Mouse (Mus musculus) stomach, embryonic 16.5 days (tissue): Measurements from ENCODE around the gene Zbtb21. TPM values are rescaled to one million over a fixed set of nuclear protein-coding genes. Genes with fewer than 3 reads are reported as not detected.

Experiments
- ATAC-seq: fragments of 200-750 bp; cut with Nextera tagmentation; 2 replicates; pipeline ENCODE4 v1.8.0; 2017; ENCODE audit warnings: moderate number of reproducible peaks, moderate TSS enrichment; ENCODE audit not compliant: insufficient read depth, low FRiP score
- H3K27ac ChIP-seq: fragments of 300-500 bp; sonication (generic); 2 replicates; pipeline ENCODE4 v1.5.1; 2014; ENCODE audit warnings: low read length
- H3K27me3 ChIP-seq: fragments of 300-500 bp; sonication (generic); 2 replicates; pipeline ENCODE4 v1.6.1; 2014; ENCODE audit warnings: low read length, control low read depth, mixed read lengths; ENCODE audit not compliant: control insufficient read depth, insufficient read depth
- H3K36me3 ChIP-seq: fragments of 300-500 bp; sonication (generic); 2 replicates; pipeline ENCODE4 v1.6.1; 2014; ENCODE audit warnings: low read length; ENCODE audit not compliant: control insufficient read depth, insufficient read depth
- H3K4me1 ChIP-seq: fragments of 300-500 bp; sonication (generic); 2 replicates; pipeline ENCODE4 v1.6.1; 2014; ENCODE audit warnings: low read length, control low read depth, mixed read lengths; ENCODE audit not compliant: control insufficient read depth, insufficient read depth
- H3K4me2 ChIP-seq: fragments of 300-500 bp; sonication (generic); 2 replicates; pipeline ENCODE4 v1.6.1; 2014; ENCODE audit warnings: low read depth, low read length, mixed read lengths
- H3K4me3 ChIP-seq: fragments of 300-500 bp; sonication (generic); replicated peaks from 2 replicates; pipeline ENCODE4 v1.5.1; 2014; ENCODE audit warnings: mild to moderate bottlenecking, low read length
- H3K9ac ChIP-seq: fragments of 300-500 bp; sonication (generic); 2 replicates; pipeline ENCODE4 v1.6.1; 2014; ENCODE audit warnings: low read length
- H3K9me3 ChIP-seq: fragments of 300-500 bp; sonication (generic); replicated peaks from 2 replicates; pipeline ENCODE4 v1.6.1; 2016; ENCODE audit warnings: low read length, control low read depth; ENCODE audit not compliant: control insufficient read depth
- WGBS: fragments of 180-500 bp; shearing (Covaris S2); extraction: QIAGEN DNeasy Blood & Tissue Kit; methylation state at CpG from one replicate; pipeline ENCODE4 v1.1.7; 2014; 5-methylcytosine and 5-hydroxymethylcytosine counted together
- polyA plus RNA-seq: library from polyadenylated mRNA; unstranded; fragments of >200 nt; fragmentation: Nextera tagmentation; extraction: Ambion mirVana; gene quantifications from 2 replicates; pipeline ENCODE4 v1.2.1, GENCODE M21; 2015

Gene Zbtb21
- polyA plus RNA-seq, 1 experiment from 2014 or later, result 13.0 TPM

DNA sequence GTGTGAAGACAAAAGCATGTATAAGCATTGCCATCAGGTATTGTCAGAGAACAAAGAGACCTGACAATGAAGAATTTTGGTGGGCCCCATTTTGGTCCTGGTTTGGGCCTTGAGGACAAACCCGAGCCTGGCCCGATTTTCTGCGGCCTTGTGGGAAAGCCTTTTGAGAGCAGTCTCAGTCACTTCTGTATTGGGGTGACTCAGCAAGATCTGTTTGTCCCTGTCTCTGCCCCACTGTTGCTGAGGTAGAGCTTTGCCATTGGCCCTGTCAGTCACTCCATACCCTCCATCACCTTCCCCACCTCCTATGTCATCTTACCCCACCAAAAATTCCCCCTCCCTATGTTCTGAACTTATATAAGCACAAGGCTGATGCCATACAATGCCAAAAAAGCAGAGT is 15.3 kb upstream of the Zbtb21 start:
- Histone ChIP-seq H3K4me1 (no peaks in the 10 kb centered on the region), H3K4me2 (no peak overlapping the region), H3K9ac (no peak overlapping the region), H3K27ac (no peak overlapping the region), H3K4me3 (no peak overlapping the region), H3K36me3 (no peaks in the 10 kb centered on the region), H3K27me3 (no peaks in the 10 kb centered on the region), H3K9me3 (no peaks in the 10 kb centered on the region)
- ATAC-seq, result no peak
- WGBS, result 91% methylated on average over 3 of the region's 3 CpGs

DNA sequence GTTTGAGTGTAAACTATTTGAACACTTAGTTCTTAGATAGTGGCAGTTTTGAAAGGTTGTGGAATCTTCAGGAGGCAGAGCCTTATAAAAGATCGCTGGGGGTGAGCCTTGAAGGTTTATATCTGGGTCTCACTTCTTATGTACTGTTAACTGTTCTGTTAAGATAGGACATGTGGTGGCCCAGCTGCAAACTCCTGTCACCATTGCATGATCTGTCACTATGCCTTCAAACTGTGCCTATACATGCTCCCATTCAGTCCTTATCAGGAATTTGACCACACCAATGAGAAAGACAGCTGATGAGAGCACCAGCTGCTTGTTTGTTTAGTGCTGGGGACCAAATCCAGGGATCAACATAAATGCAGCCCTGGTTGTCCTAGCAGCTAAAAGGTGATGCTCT is 14.9 kb upstream of the Zbtb21 start:
- 65% methylated on average over 1 of the region's 1 CpGs for WGBS
- Histone ChIP-seq H3K4me3 (no peak overlapping the region), H3K4me2 (no peak overlapping the region), H3K9ac (no peak overlapping the region), H3K9me3 (no peaks in the 10 kb centered on the region), H3K27me3 (no peaks in the 10 kb centered on the region), H3K36me3 (no peaks in the 10 kb centered on the region), H3K4me1 (no peaks in the 10 kb centered on the region), H3K27ac (no peak overlapping the region)
- no peak for ATAC-seq

DNA sequence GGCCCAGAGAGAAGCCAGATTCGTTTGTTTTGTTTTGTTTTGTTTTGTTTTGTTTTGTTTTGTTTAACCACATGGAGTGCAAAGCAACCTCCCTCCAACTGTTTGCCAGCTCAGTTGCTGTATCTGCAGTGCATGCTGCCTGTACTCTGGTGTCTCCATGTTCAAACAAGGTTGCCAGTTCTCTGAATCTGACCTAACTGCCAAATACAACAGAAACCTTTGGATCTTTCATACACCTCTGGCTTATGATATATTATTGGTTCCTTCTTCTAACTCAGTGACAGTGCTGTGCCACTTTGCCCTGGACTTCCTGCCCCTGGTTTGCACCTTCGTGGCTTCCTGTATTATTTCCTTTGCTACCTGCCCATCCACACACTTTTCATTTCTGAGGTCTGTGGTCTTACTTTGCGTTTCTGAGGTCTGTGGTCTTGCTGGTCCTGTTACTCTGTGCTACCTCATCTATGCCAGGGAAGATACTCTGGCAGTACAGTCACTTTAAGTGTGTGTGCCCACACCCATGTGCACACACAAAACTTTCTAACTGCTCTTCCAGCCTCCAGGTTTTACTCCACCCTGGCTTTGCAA is 1.6 kb upstream of the Zbtb21 start:
- Histone ChIP-seq H3K9me3 (no peaks in the 10 kb centered on the region), H3K4me2 (no peak overlapping the region), H3K27me3 (no peaks in the 10 kb centered on the region), H3K27ac (no peak overlapping the region), H3K9ac (no peak overlapping the region), H3K4me3 (no peak overlapping the region), H3K4me1 (peaks cover 9% of the 10 kb centered on the region; the same call in 1 of the 2 replicates), H3K36me3 (no peaks in the 10 kb centered on the region)
- 82% methylated on average over 3 of the region's 3 CpGs for WGBS
- no peak for ATAC-seq

DNA sequence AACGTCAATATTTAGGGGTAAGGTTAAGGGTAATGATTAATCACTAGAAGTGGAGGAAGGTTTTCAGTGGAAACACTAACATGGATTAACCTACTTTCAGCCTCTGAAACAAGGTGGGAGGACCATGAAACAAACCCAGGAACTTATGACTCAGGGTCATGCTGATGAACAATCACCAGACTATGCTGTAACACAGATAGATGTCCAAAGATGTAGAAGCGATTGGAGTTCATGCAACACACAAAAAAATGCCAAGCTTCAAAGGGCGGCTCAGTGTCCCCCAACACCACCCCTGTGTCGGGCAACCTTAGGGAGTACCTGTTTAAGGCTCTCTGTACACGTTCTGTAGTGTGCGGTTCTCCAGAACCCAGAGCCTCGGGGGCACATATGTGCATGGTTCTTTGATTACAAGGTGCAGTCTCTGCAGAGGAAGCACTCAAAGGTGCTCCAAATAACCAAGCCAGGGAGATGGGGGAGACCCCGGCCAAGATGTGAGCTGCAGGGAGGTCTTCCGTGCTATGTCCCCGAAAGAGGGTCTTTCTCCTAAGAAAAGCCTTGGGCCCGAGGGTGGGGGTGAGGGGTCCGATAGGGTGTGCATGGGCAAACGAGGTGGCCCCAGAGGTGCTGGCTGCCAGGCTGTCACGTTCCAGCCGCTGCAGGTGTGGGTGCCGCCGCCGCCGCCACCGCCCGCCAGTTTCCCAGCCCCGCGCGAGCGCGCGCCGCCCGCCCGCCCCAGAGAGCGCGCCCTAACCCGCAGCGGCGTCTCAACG is 856 bp downstream of the Zbtb21 start:
- H3K36me3 ChIP-seq, result no peaks in the 10 kb centered on the region
- H3K4me1 ChIP-seq, result peaks cover 14% of the 10 kb centered on the region; the same call in 1 of the 2 replicates
- no peaks in the 10 kb centered on the region for H3K27me3 ChIP-seq
- no peaks in the 10 kb centered on the region for H3K9me3 ChIP-seq
- H3K9ac ChIP-seq, result peak overlapping the region; percentile 95
- peak overlapping the region; percentile 86 for H3K4me2 ChIP-seq
- H3K4me3 ChIP-seq, result peak overlapping the region; percentile 88
- peak overlapping the region; percentile 99 for H3K27ac ChIP-seq
- no peak for ATAC-seq
- WGBS, result 4% methylated on average over 36 of the region's 36 CpGs

GRCm38 (mm10) chr16:97960348-97960747 is 2.1 kb downstream of the Zbtb21 start:
- Histone ChIP-seq H3K27me3 (no peaks in the 10 kb centered on the region), H3K4me2 (no peak overlapping the region), H3K9me3 (no peaks in the 10 kb centered on the region), H3K27ac (no peak overlapping the region), H3K9ac (no peak overlapping the region), H3K4me1 (peaks cover 14% of the 10 kb centered on the region; the same call in 1 of the 2 replicates), H3K4me3 (no peak overlapping the region), H3K36me3 (peaks cover 5% of the 10 kb centered on the region; the same call in 1 of the 2 replicates)
- 94% methylated on average over 3 of the region's 3 CpGs for WGBS
- no peak for ATAC-seq

DNA sequence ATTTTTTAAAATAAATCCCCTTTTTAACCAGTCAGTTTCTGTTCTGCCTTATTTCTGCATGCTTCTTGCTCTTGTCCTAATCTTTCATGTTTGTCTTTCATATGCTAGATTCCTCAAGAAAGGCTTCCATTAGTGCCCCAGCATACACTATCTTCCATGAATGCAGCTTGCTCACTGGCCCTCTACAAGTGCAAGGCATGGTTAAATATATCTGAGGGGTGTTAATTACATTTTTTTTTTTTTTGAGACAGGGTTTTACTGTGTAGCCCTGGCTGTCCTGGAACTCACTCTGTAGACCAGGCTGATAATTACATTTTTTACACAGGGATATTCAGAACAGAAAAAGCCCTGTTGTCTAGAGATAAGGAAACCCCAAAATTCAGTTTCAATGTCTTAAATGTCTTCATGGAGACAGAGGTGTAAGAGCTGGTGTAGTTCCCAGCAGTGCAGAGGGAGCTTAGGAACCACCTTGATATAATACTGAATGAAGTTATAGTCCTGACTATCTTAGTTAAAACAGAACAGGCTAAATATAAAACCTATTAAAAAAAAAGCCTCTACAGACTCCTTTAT is 3.9 kb downstream of the Zbtb21 start:
- no peak overlapping the region for H3K9ac ChIP-seq
- no peak overlapping the region for H3K4me3 ChIP-seq

DNA sequence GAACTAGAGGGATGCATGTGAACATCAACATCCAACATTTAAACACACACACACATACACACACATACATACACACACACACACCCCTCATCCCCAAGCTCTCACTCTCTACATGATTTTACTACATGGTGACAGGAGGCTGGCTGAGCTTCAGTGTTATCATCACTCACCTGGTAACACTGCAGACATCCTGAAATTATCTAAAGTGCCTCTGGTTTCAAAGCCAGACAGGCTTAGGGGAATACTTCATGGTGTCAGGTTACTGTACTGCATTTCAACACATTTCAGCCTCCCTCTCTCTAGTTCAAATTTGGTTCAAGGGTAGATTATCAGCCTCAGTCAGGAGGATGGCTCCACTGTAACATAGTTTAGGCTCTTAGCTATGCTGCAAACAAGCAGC is 4.8 kb downstream of the Zbtb21 start:
- H3K4me3 ChIP-seq, result no peak overlapping the region
- H3K9me3 ChIP-seq, result no peaks in the 10 kb centered on the region
- H3K4me2 ChIP-seq, result no peak overlapping the region
- H3K4me1 ChIP-seq, result peaks cover 14% of the 10 kb centered on the region; the same call in 1 of the 2 replicates
- H3K36me3 ChIP-seq, result peaks cover 5% of the 10 kb centered on the region; the same call in 1 of the 2 replicates
- H3K27me3 ChIP-seq, result no peaks in the 10 kb centered on the region
- H3K9ac ChIP-seq, result no peak overlapping the region
- H3K27ac ChIP-seq, result no peak overlapping the region
- ATAC-seq, result no peak

More for the DNA sequence above, 3.9 kb downstream of the Zbtb21 start:
- Histone ChIP-seq H3K36me3 (peaks cover 5% of the 10 kb centered on the region; the same call in 1 of the 2 replicates), H3K27me3 (no peaks in the 10 kb centered on the region), H3K4me1 (peaks cover 14% of the 10 kb centered on the region; the same call in 1 of the 2 replicates), H3K9me3 (no peaks in the 10 kb centered on the region), H3K27ac (no peak overlapping the region), H3K4me2 (no peak overlapping the region)
- ATAC-seq, result no peak

- no peaks in the 10 kb centered on the region for H3K27me3 ChIP-seq
- no peak overlapping the region for H3K9ac ChIP-seq
- WGBS, result 67% methylated on average over 2 of the region's 2 CpGs
- H3K36me3 ChIP-seq, result peaks cover 9% of the 10 kb centered on the region
- no peak overlapping the region for H3K4me3 ChIP-seq
- H3K4me2 ChIP-seq, result no peak overlapping the region
- no peak overlapping the region for H3K27ac ChIP-seq
- H3K9me3 ChIP-seq, result no peaks in the 10 kb centered on the region
- H3K4me1 ChIP-seq, result peaks cover 10% of the 10 kb centered on the region; the same call in 1 of the 2 replicates
- no peak for ATAC-seq
Observed at GRCm38 (mm10) chr16:97956011-97956410, 6.4 kb downstream of the Zbtb21 start.

DNA sequence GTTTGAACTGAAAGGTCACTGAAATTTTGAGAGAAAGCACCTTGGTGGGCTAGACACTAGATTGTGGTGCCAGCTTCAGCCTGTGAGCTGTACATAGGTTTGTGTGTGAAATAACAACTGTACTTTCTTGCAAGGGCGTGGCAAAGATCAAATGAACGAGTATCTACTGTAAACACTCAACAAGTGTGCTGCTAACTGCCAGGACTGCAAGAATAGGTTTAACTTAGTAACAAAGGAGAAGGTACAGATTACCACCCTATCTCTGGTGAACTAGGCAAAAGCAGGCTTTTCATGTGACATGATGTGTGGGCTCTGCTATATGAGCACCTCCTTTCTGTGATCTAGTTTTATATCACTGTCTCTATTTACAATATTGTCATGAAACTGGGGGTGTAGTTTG is 9.1 kb downstream of the Zbtb21 start:
- no peaks in the 10 kb centered on the region for H3K9me3 ChIP-seq
- H3K4me3 ChIP-seq, result no peak overlapping the region
- no peak for ATAC-seq
- H3K27ac ChIP-seq, result no peak overlapping the region
- H3K4me1 ChIP-seq, result peaks cover 5% of the 10 kb centered on the region; the same call in 1 of the 2 replicates
- H3K27me3 ChIP-seq, result no peaks in the 10 kb centered on the region
- H3K36me3 ChIP-seq, result peaks cover 17% of the 10 kb centered on the region
- no peak overlapping the region for H3K9ac ChIP-seq
- H3K4me2 ChIP-seq, result no peak overlapping the region
- WGBS, result 73% methylated on average over 2 of the region's 2 CpGs
